Mouse (Mus musculus): ENCODE measurements around the gene Ubald1. TPM values are rescaled to one million over a fixed set of nuclear protein-coding genes. Genes with fewer than 3 reads are reported as not detected.
A peak's percentile ranks its signal among the peaks of the same experiment; 100 is the strongest.

Ubald1 gene
- 10 to 100 TPM; 91.8 to 93.7 TPM for total RNA-seq (2021)
- long read RNA-seq, experiment 1, full-length matches to known transcripts, result 69 of 86 reads
- long read RNA-seq, experiment 1, partial matches to known transcripts, result 7 of 86 reads
- long read RNA-seq, experiment 1, other reads (novel, unspliced or antisense), result 10 of 86 reads
- long read RNA-seq, experiment 2, transcript Ubald1-201 (3 exons, 1,851 nt), result major isoform, 44 of 59 reads
- long read RNA-seq, experiment 2, partial matches to known transcripts, result 1 of 59 reads
- long read RNA-seq, experiment 2, other reads (novel, unspliced or antisense), result 14 of 59 reads

- Histone ChIP-seq H3K27ac (peak within 1 kb of the TSS; percentile 98), H3K4me3 (peak within 1 kb of the TSS; percentile 99)
- no peak; the same call in 1 of the 2 replicates for TF ChIP-seq CTCF (IDR thresholded peaks at IDR 0.05)
- DNase-seq (ENCODE audit: extremely low spot score in 1 of 2, low spot score in 2 of 2), result peak; percentile 94 to 97
- intact Hi-C loops (cut with DNase I), result loop anchor here (1.0 kb wide), 1 partner anchor 84 kb away; the partner anchor contains the start of gene Anks3
These were observed at the start of gene Ubald1 for GRCm38 (mm10) chr16:4880136-4880825. Gene Ubald1, minus strand, starts transcription at chr16:4880315.

- intact Hi-C loops (cut with DNase I), result no loop called here
- TF ChIP-seq CTCF (IDR thresholded peaks at IDR 0.05), result no peak
- DNase-seq (ENCODE audit: extremely low spot score in 1 of 2, low spot score in 2 of 2), result no peak
- Histone ChIP-seq H3K4me3 (no peak overlapping the region), H3K27ac (no peak overlapping the region)
These were observed 48.4 kb upstream of the Ubald1 start for GRCm38 (mm10) chr16:4928474-4928873.

GRCm38 (mm10) chr16:4927967-4928366 lies 47.9 kb upstream of the Ubald1 start:
- no peak for TF ChIP-seq CTCF (IDR thresholded peaks at IDR 0.05)
- no peak for DNase-seq (ENCODE audit: extremely low spot score in 1 of 2, low spot score in 2 of 2)
- H3K4me3 ChIP-seq, result no peak overlapping the region
- H3K27ac ChIP-seq, result no peak overlapping the region
- intact Hi-C loops (cut with DNase I), result no loop called here

- no peak overlapping the region for H3K4me3 ChIP-seq
- no peak for DNase-seq (ENCODE audit: extremely low spot score in 1 of 2, low spot score in 2 of 2)
- no peak for TF ChIP-seq CTCF (IDR thresholded peaks at IDR 0.05)
- intact Hi-C loops (cut with DNase I), result no loop called here
- no peak overlapping the region for H3K27ac ChIP-seq
These were observed 43.9 kb upstream of the Ubald1 start for GRCm38 (mm10) chr16:4923996-4924395.

GRCm38 (mm10) chr16:4922481-4922880 lies 42.4 kb upstream of the Ubald1 start:
- H3K4me3 ChIP-seq, result no peak overlapping the region

GRCm38 (mm10) chr16:4920556-4920955 lies 40.4 kb upstream of the Ubald1 start:
- intact Hi-C loops (cut with DNase I), result no loop called here
- H3K27ac ChIP-seq, result no peak overlapping the region
- no peak overlapping the region for H3K4me3 ChIP-seq
- no peak for TF ChIP-seq CTCF (IDR thresholded peaks at IDR 0.05)
- no peak for DNase-seq (ENCODE audit: extremely low spot score in 1 of 2, low spot score in 2 of 2)

More at GRCm38 (mm10) chr16:4922481-4922880, 42.4 kb upstream of the Ubald1 start:
- intact Hi-C loops (cut with DNase I), result no loop called here
- TF ChIP-seq CTCF (IDR thresholded peaks at IDR 0.05), result no peak; the same call in 1 of the 2 replicates
- no peak for DNase-seq (ENCODE audit: extremely low spot score in 1 of 2, low spot score in 2 of 2)
- H3K27ac ChIP-seq, result peak overlapping the region; percentile 38

GRCm38 (mm10) chr16:4916608-4917007 lies 36.5 kb upstream of the Ubald1 start:
- Histone ChIP-seq H3K27ac (no peak overlapping the region), H3K4me3 (no peak overlapping the region)
- DNase-seq (ENCODE audit: extremely low spot score in 1 of 2, low spot score in 2 of 2), result no peak
- intact Hi-C loops (cut with DNase I), result no loop called here
- TF ChIP-seq CTCF (IDR thresholded peaks at IDR 0.05), result no peak

GRCm38 (mm10) chr16:4915931-4916330 lies 35.8 kb upstream of the Ubald1 start:
- no peak for TF ChIP-seq CTCF (IDR thresholded peaks at IDR 0.05)
- intact Hi-C loops (cut with DNase I), result no loop called here
- no peak overlapping the region for H3K27ac ChIP-seq

GRCm38 (mm10) chr16:4913783-4914735 lies 33.9 kb upstream of the Ubald1 start:
- peak; percentile 86 to 90 for DNase-seq (ENCODE audit: extremely low spot score in 1 of 2, low spot score in 2 of 2)
- peak; percentile 98 for TF ChIP-seq CTCF (IDR thresholded peaks at IDR 0.05)
- H3K27ac ChIP-seq, result peak overlapping the region; percentile 81
- intact Hi-C loops (cut with DNase I), result loop anchor here (1.0 to 2.0 kb wide), 2 partner anchors 27 to 35 kb away; partner anchors contain the start of gene Mgrn1
- no peak overlapping the region for H3K4me3 ChIP-seq

More at GRCm38 (mm10) chr16:4915931-4916330, 35.8 kb upstream of the Ubald1 start:
- H3K4me3 ChIP-seq, result no peak overlapping the region
- DNase-seq (ENCODE audit: extremely low spot score in 1 of 2, low spot score in 2 of 2), result peak in 1 of 2 experiments; percentile 6

GRCm38 (mm10) chr16:4912907-4913782 lies 33.0 kb upstream of the Ubald1 start:
- Histone ChIP-seq H3K27ac (peak overlapping the region; percentile 80), H3K4me3 (no peak overlapping the region)
- peak in 1 of 2 experiments; percentile 13 for DNase-seq (ENCODE audit: extremely low spot score in 1 of 2, low spot score in 2 of 2)
- intact Hi-C loops (cut with DNase I), result loop anchor here (1.0 to 2.0 kb wide), 2 partner anchors 26 to 34 kb away; partner anchors contain the start of gene Mgrn1
- TF ChIP-seq CTCF (IDR thresholded peaks at IDR 0.05), result no peak

Data from left cerebral cortex, adult 2 months (tissue).